Mouse (Mus musculus) hindbrain, embryonic 12.5 days (tissue): ENCODE results near the gene Ppp1r3g. TPM values are rescaled to one million over a fixed set of nuclear protein-coding genes. Genes with fewer than 3 reads are reported as not detected.
A peak's percentile ranks its signal among the peaks of the same experiment; 100 is the strongest.
"Not testable (repeated sequence)": the region's sequence is repeated elsewhere in the genome, so short reads cannot be mapped to it uniquely, and the experiment has no call there.

ENCODE experiments used
- ATAC-seq: fragments of 200-750 bp; cut with Nextera tagmentation; 2 replicates; pipeline ENCODE4 v1.8.0; 2017; ENCODE audit warnings: moderate TSS enrichment; ENCODE audit not compliant: low FRiP score
- H3K27ac ChIP-seq: fragments of 300-500 bp; sonication (generic); 2 replicates; pipeline ENCODE4 v1.5.1; 2016; ENCODE audit warnings: mild to moderate bottlenecking
- H3K27me3 ChIP-seq: fragments of 300-500 bp; sonication (generic); 2 replicates; pipeline ENCODE4 v1.6.1; 2016; ENCODE audit warnings: mild to moderate bottlenecking
- H3K36me3 ChIP-seq: fragments of 300-500 bp; sonication (generic); 2 replicates; pipeline ENCODE4 v1.6.1; 2016; ENCODE audit warnings: mild to moderate bottlenecking
- H3K4me1 ChIP-seq: fragments of 300-500 bp; sonication (generic); 2 replicates; pipeline ENCODE4 v1.6.1; 2016
- H3K4me2 ChIP-seq: fragments of 300-500 bp; sonication (generic); replicated peaks from 2 replicates; pipeline ENCODE4 v1.6.1; 2016; ENCODE audit warnings: mild to moderate bottlenecking
- H3K4me3 ChIP-seq: fragments of 300-500 bp; sonication (generic); 2 replicates; pipeline ENCODE4 v1.5.1; 2016; ENCODE audit warnings: mild to moderate bottlenecking
- H3K9ac ChIP-seq: fragments of 300-500 bp; sonication (generic); 2 replicates; pipeline ENCODE4 v1.6.1; 2016; ENCODE audit warnings: mild to moderate bottlenecking, moderate library complexity
- H3K9me3 ChIP-seq: fragments of 300-500 bp; sonication (generic); replicated peaks from 2 replicates; pipeline ENCODE4 v1.6.1; 2016; ENCODE audit warnings: mild to moderate bottlenecking
- WGBS: fragments of 180-500 bp; shearing (Covaris S2); methylation state at CpG from one replicate; pipeline ENCODE4 v1.1.7; 2016; 5-methylcytosine and 5-hydroxymethylcytosine counted together
- polyA plus RNA-seq: library from polyadenylated mRNA; unstranded; fragments of >200 nt; fragmentation: Nextera tagmentation; extraction: Ambion mirVana; gene quantifications from 2 replicates; pipeline ENCODE4 v1.2.1, GENCODE M21; 2016

Gene Ppp1r3g
- polyA plus RNA-seq, 1 experiment from 2014 or later, result 1.4 TPM

GRCm38 (mm10) chr13:35968131-35968718, 9.6 kb downstream of the Ppp1r3g start:
- peaks cover 14% of the 10 kb centered on the region for H3K4me1 ChIP-seq
- peak overlapping the region; percentile 61 for H3K9ac ChIP-seq
- no peak overlapping the region for H3K27ac ChIP-seq
- H3K9me3 ChIP-seq, result no peaks in the 10 kb centered on the region
- under 1% methylated on average over 38 of the region's 38 CpGs for WGBS
- H3K4me2 ChIP-seq, result peak overlapping the region; percentile 100
- no peaks in the 10 kb centered on the region for H3K36me3 ChIP-seq
- H3K4me3 ChIP-seq, result peak overlapping the region; percentile 59
- peaks cover 34% of the 10 kb centered on the region for H3K27me3 ChIP-seq
- peak; percentile 62 for ATAC-seq

GRCm38 (mm10) chr13:35968719-35969430, 10.2 kb downstream of the Ppp1r3g start:
- Histone ChIP-seq H3K4me3 (peak overlapping the region; percentile 59), H3K9ac (peak overlapping the region; percentile 61), H3K27ac (no peak overlapping the region), H3K27me3 (peaks cover 34% of the 10 kb centered on the region), H3K4me1 (peaks cover 14% of the 10 kb centered on the region), H3K36me3 (no peaks in the 10 kb centered on the region), H3K9me3 (no peaks in the 10 kb centered on the region), H3K4me2 (peak overlapping the region; percentile 100)
- WGBS, result under 1% methylated on average over 57 of the region's 57 CpGs
- ATAC-seq, result peak; percentile 86

GRCm38 (mm10) chr13:35969431-35969721, 10.7 kb downstream of the Ppp1r3g start:
- peak overlapping the region; percentile 100 for H3K4me2 ChIP-seq
- under 1% methylated on average over 18 of the region's 18 CpGs for WGBS
- no peaks in the 10 kb centered on the region for H3K36me3 ChIP-seq
- H3K9me3 ChIP-seq, result no peaks in the 10 kb centered on the region
- peak overlapping the region; percentile 61 for H3K9ac ChIP-seq
- H3K4me1 ChIP-seq, result peaks cover 14% of the 10 kb centered on the region
- no peak overlapping the region for H3K27ac ChIP-seq
- peak overlapping the region; percentile 59 for H3K4me3 ChIP-seq
- no peak for ATAC-seq
- H3K27me3 ChIP-seq, result peaks cover 34% of the 10 kb centered on the region

- H3K9ac ChIP-seq, result no peak overlapping the region
- peak overlapping the region; percentile 100 for H3K4me2 ChIP-seq
- no peak overlapping the region for H3K27ac ChIP-seq
- 27% methylated on average over 9 of the region's 9 CpGs for WGBS
- H3K4me3 ChIP-seq, result peak overlapping the region; percentile 59
- ATAC-seq, result no peak
- peaks cover 14% of the 10 kb centered on the region for H3K4me1 ChIP-seq
- no peaks in the 10 kb centered on the region for H3K36me3 ChIP-seq
- H3K9me3 ChIP-seq, result no peaks in the 10 kb centered on the region
- H3K27me3 ChIP-seq, result peaks cover 34% of the 10 kb centered on the region
These were observed 11.2 kb downstream of the Ppp1r3g start for GRCm38 (mm10) chr13:35969829-35970228.

- Histone ChIP-seq H3K27me3 (no peaks in the 10 kb centered on the region), H3K9ac (no peak overlapping the region), H3K4me2 (no peak overlapping the region), H3K36me3 (peaks cover 18% of the 10 kb centered on the region), H3K4me3 (no peak overlapping the region), H3K9me3 (no peaks in the 10 kb centered on the region), H3K4me1 (peaks cover 8% of the 10 kb centered on the region), H3K27ac (no peak overlapping the region)
- ATAC-seq, result no peak
- WGBS, result 93% methylated on average over 7 of the region's 7 CpGs
These were observed 18.3 kb downstream of the Ppp1r3g start for GRCm38 (mm10) chr13:35976912-35977311.

GRCm38 (mm10) chr13:35980471-35980870, 21.8 kb downstream of the Ppp1r3g start:
- 42% methylated on average over 4 of the region's 4 CpGs for WGBS
- Histone ChIP-seq H3K36me3 (peaks cover 18% of the 10 kb centered on the region), H3K27me3 (no peaks in the 10 kb centered on the region), H3K9me3 (no peaks in the 10 kb centered on the region), H3K4me1 (peaks cover 8% of the 10 kb centered on the region), H3K27ac (no peak overlapping the region), H3K9ac (no peak overlapping the region), H3K4me3 (no peak overlapping the region), H3K4me2 (no peak overlapping the region)
- no peak for ATAC-seq

GRCm38 (mm10) chr13:35982985-35983384, 24.3 kb downstream of the Ppp1r3g start:
- Histone ChIP-seq H3K9me3 (no peaks in the 10 kb centered on the region), H3K4me1 (peaks cover 8% of the 10 kb centered on the region), H3K27ac (no peak overlapping the region), H3K4me2 (no peak overlapping the region), H3K27me3 (no peaks in the 10 kb centered on the region), H3K9ac (no peak overlapping the region), H3K36me3 (peaks cover 11% of the 10 kb centered on the region), H3K4me3 (no peak overlapping the region)
- ATAC-seq, result no peak
- 91% methylated on average over 6 of the region's 6 CpGs for WGBS

GRCm38 (mm10) chr13:35989329-35989728, 30.7 kb downstream of the Ppp1r3g start:
- Histone ChIP-seq H3K4me2 (no peak overlapping the region), H3K27ac (no peak overlapping the region), H3K4me1 (no peaks in the 10 kb centered on the region), H3K4me3 (no peak overlapping the region), H3K9ac (no peak overlapping the region), H3K27me3 (no peaks in the 10 kb centered on the region), H3K36me3 (no peaks in the 10 kb centered on the region), H3K9me3 (no peaks in the 10 kb centered on the region)
- WGBS, result 85% methylated on average over 3 of the region's 3 CpGs
- ATAC-seq, result no peak

GRCm38 (mm10) chr13:35991185-35991584, 32.5 kb downstream of the Ppp1r3g start:
- not testable (repeated sequence) for H3K4me1 ChIP-seq, ATAC-seq, H3K27ac ChIP-seq, H3K4me2 ChIP-seq, H3K4me3 ChIP-seq, H3K27me3 ChIP-seq, H3K9ac ChIP-seq, H3K36me3 ChIP-seq, H3K9me3 ChIP-seq
- WGBS, result 98% methylated on average over 21 of the region's 21 CpGs

GRCm38 (mm10) chr13:35994067-35994466, 35.4 kb downstream of the Ppp1r3g start:
- Histone ChIP-seq H3K27ac (no peak overlapping the region), H3K36me3 (no peaks in the 10 kb centered on the region), H3K4me3 (no peak overlapping the region), H3K27me3 (no peaks in the 10 kb centered on the region), H3K4me1 (peaks cover 3% of the 10 kb centered on the region; the same call in 1 of the 2 replicates), H3K9ac (no peak overlapping the region), H3K9me3 (no peaks in the 10 kb centered on the region), H3K4me2 (no peak overlapping the region)
- no peak for ATAC-seq
- 85% methylated on average over 8 of the region's 8 CpGs for WGBS

- H3K27me3 ChIP-seq, result no peaks in the 10 kb centered on the region
- no peak overlapping the region for H3K4me3 ChIP-seq
- no peak overlapping the region for H3K9ac ChIP-seq
- H3K4me2 ChIP-seq, result no peak overlapping the region
- H3K27ac ChIP-seq, result no peak overlapping the region
- no peaks in the 10 kb centered on the region for H3K36me3 ChIP-seq
- H3K4me1 ChIP-seq, result peaks cover 3% of the 10 kb centered on the region; the same call in 1 of the 2 replicates
- no peak for ATAC-seq
- no peaks in the 10 kb centered on the region for H3K9me3 ChIP-seq
- 58% methylated on average over 3 of the region's 3 CpGs for WGBS
These were observed 36.6 kb downstream of the Ppp1r3g start for GRCm38 (mm10) chr13:35995231-35995630.

- Histone ChIP-seq H3K4me2 (no peak overlapping the region), H3K36me3 (no peaks in the 10 kb centered on the region), H3K4me1 (peaks cover 3% of the 10 kb centered on the region; the same call in 1 of the 2 replicates), H3K27me3 (no peaks in the 10 kb centered on the region), H3K4me3 (no peak overlapping the region), H3K9ac (no peak overlapping the region), H3K9me3 (no peaks in the 10 kb centered on the region), H3K27ac (no peak overlapping the region)
- 37% methylated on average over 2 of the region's 2 CpGs for WGBS
- no peak for ATAC-seq
These were observed 37.2 kb downstream of the Ppp1r3g start for GRCm38 (mm10) chr13:35995696-35996426.
